Mouse (Mus musculus) hindbrain, embryonic 14.5 days (tissue): ENCODE measurements around the gene Rasef. TPM values are rescaled to one million over a fixed set of nuclear protein-coding genes. Genes with fewer than 3 reads are reported as not detected.
"Not testable (repeated sequence)": the region's sequence is repeated elsewhere in the genome, so short reads cannot be mapped to it uniquely, and the experiment has no call there.

Experiments
- ATAC-seq: fragments of 200-750 bp; cut with Nextera tagmentation; 2 replicates; pipeline ENCODE4 v1.8.0; 2017; ENCODE audit warnings: moderate number of reproducible peaks, mild to moderate bottlenecking, moderate TSS enrichment, moderate library complexity; ENCODE audit not compliant: low FRiP score
- DNase-seq: peaks from one replicate; pipeline ENCODE4 v3.0.0-alpha.2; 2015; ENCODE audit warnings: low spot score
- H3K27ac ChIP-seq: fragments of 300-500 bp; sonication (generic); 2 replicates; pipeline ENCODE4 v1.5.1; 2014; ENCODE audit warnings: mild to moderate bottlenecking, moderate library complexity
- H3K27me3 ChIP-seq: fragments of 300-500 bp; sonication (generic); 2 replicates; pipeline ENCODE4 v1.6.1; 2014; ENCODE audit warnings: mild to moderate bottlenecking, low read length, mixed read lengths; ENCODE audit not compliant: control insufficient read depth, insufficient read depth
- H3K36me3 ChIP-seq: fragments of 300-500 bp; sonication (generic); replicated peaks from 2 replicates; pipeline ENCODE4 v1.6.1; 2014; ENCODE audit not compliant: control insufficient read depth, insufficient read depth
- H3K4me1 ChIP-seq: fragments of 300-500 bp; sonication (generic); replicated peaks from 2 replicates; pipeline ENCODE4 v1.6.1; 2014; ENCODE audit warnings: antibody characterized with exemption, low read length, mixed read lengths; ENCODE audit not compliant: control insufficient read depth, insufficient read depth
- H3K4me2 ChIP-seq: fragments of 300-500 bp; sonication (generic); replicated peaks from 2 replicates; pipeline ENCODE4 v1.6.1; 2014; ENCODE audit warnings: mild to moderate bottlenecking, moderate library complexity
- H3K4me3 ChIP-seq: fragments of 300-500 bp; sonication (generic); replicated peaks from 2 replicates; pipeline ENCODE4 v1.5.1; 2014; ENCODE audit warnings: mild to moderate bottlenecking, low read length
- H3K9ac ChIP-seq: fragments of 300-500 bp; sonication (generic); 2 replicates; pipeline ENCODE4 v1.6.1; 2014
- H3K9me3 ChIP-seq: fragments of 300-500 bp; sonication (generic); 2 replicates; pipeline ENCODE4 v1.6.1; 2016; ENCODE audit warnings: low read length; ENCODE audit not compliant: control insufficient read depth
- WGBS: fragments of 180-500 bp; shearing (Covaris S2); extraction: QIAGEN DNeasy Blood & Tissue Kit; methylation state at CpG from one replicate; pipeline ENCODE4 v1.1.7; 2014; 5-methylcytosine and 5-hydroxymethylcytosine counted together
- polyA plus RNA-seq: library from polyadenylated mRNA; unstranded; fragments of >200 nt; fragmentation: Nextera tagmentation; extraction: Ambion mirVana; gene quantifications from 2 replicates; pipeline ENCODE4 v1.2.1, GENCODE M21; 2014

Gene Rasef
- polyA plus RNA-seq, 1 experiment from 2014 or later: 0.66 TPM

GRCm38 (mm10) chr4:73773831-73774810, 16.7 kb downstream of the Rasef start:
- Histone ChIP-seq H3K4me2 (no peak overlapping the region), H3K27ac (no peak overlapping the region), H3K4me1 (no peaks in the 10 kb centered on the region), H3K27me3 (no peaks in the 10 kb centered on the region), H3K9ac (no peak overlapping the region), H3K4me3 (no peak overlapping the region), H3K9me3 (no peaks in the 10 kb centered on the region), H3K36me3 (no peaks in the 10 kb centered on the region)
- DNase-seq: no peak
- ATAC-seq: no peak
- WGBS: 75% methylated on average over 5 of the region's 5 CpGs

- no peak overlapping the region for H3K4me3 ChIP-seq
- no peaks in the 10 kb centered on the region for H3K4me1 ChIP-seq
- no peak overlapping the region for H3K27ac ChIP-seq
- DNase-seq: no peak
- no peaks in the 10 kb centered on the region for H3K9me3 ChIP-seq
- H3K4me2 ChIP-seq: no peak overlapping the region
- no peak for ATAC-seq
- no peaks in the 10 kb centered on the region for H3K27me3 ChIP-seq
- no peaks in the 10 kb centered on the region for H3K36me3 ChIP-seq
- H3K9ac ChIP-seq: no peak overlapping the region
Observed at GRCm38 (mm10) chr4:73772028-73772427, 18.8 kb downstream of the Rasef start.

GRCm38 (mm10) chr4:73770592-73770991, 20.2 kb downstream of the Rasef start:
- H3K36me3 ChIP-seq: no peaks in the 10 kb centered on the region
- no peak overlapping the region for H3K4me3 ChIP-seq
- ATAC-seq: no peak
- no peaks in the 10 kb centered on the region for H3K4me1 ChIP-seq
- no peaks in the 10 kb centered on the region for H3K9me3 ChIP-seq
- no peak overlapping the region for H3K9ac ChIP-seq
- H3K27ac ChIP-seq: no peak overlapping the region
- H3K4me2 ChIP-seq: no peak overlapping the region
- H3K27me3 ChIP-seq: no peaks in the 10 kb centered on the region
- DNase-seq: no peak

- H3K27ac ChIP-seq: no peak overlapping the region
- ATAC-seq: no peak
- 74% methylated on average over 3 of the region's 3 CpGs for WGBS
- H3K4me1 ChIP-seq: no peaks in the 10 kb centered on the region
- H3K36me3 ChIP-seq: no peaks in the 10 kb centered on the region
- no peak overlapping the region for H3K4me2 ChIP-seq
- H3K4me3 ChIP-seq: no peak overlapping the region
- H3K27me3 ChIP-seq: no peaks in the 10 kb centered on the region
- H3K9ac ChIP-seq: no peak overlapping the region
- H3K9me3 ChIP-seq: no peaks in the 10 kb centered on the region
- no peak for DNase-seq
Observed at GRCm38 (mm10) chr4:73768156-73768555, 22.6 kb downstream of the Rasef start.

GRCm38 (mm10) chr4:73748219-73748618, 42.6 kb downstream of the Rasef start:
- DNase-seq (no peak), ATAC-seq (no peak)
- Histone ChIP-seq H3K36me3 (no peaks in the 10 kb centered on the region), H3K4me3 (no peak overlapping the region), H3K27me3 (no peaks in the 10 kb centered on the region), H3K4me2 (no peak overlapping the region), H3K9ac (no peak overlapping the region), H3K27ac (no peak overlapping the region), H3K4me1 (no peaks in the 10 kb centered on the region), H3K9me3 (no peaks in the 10 kb centered on the region)
- WGBS: 92% methylated on average over 5 of the region's 5 CpGs

GRCm38 (mm10) chr4:73739439-73739838, 51.4 kb downstream of the Rasef start:
- no peak overlapping the region for H3K27ac ChIP-seq
- no peaks in the 10 kb centered on the region for H3K9me3 ChIP-seq
- no peak overlapping the region for H3K4me3 ChIP-seq
- H3K9ac ChIP-seq: no peak overlapping the region
- DNase-seq (no peak), ATAC-seq (no peak)
- no peaks in the 10 kb centered on the region for H3K27me3 ChIP-seq
- no peak overlapping the region for H3K4me2 ChIP-seq
- no peaks in the 10 kb centered on the region for H3K36me3 ChIP-seq
- H3K4me1 ChIP-seq: no peaks in the 10 kb centered on the region
- WGBS: 94% methylated on average over 3 of the region's 3 CpGs

GRCm38 (mm10) chr4:73719819-73720218, 71.0 kb downstream of the Rasef start:
- H3K4me1 ChIP-seq: no peaks in the 10 kb centered on the region
- H3K9ac ChIP-seq: no peak overlapping the region
- ATAC-seq (no peak), DNase-seq (no peak)
- no peak overlapping the region for H3K27ac ChIP-seq
- no peak overlapping the region for H3K4me2 ChIP-seq
- no peak overlapping the region for H3K4me3 ChIP-seq
- H3K36me3 ChIP-seq: no peaks in the 10 kb centered on the region
- H3K27me3 ChIP-seq: no peaks in the 10 kb centered on the region
- H3K9me3 ChIP-seq: no peaks in the 10 kb centered on the region

- H3K9ac ChIP-seq: no peak overlapping the region
- no peak overlapping the region for H3K4me2 ChIP-seq
- no peak overlapping the region for H3K4me3 ChIP-seq
- no peak for DNase-seq
- H3K27me3 ChIP-seq: no peaks in the 10 kb centered on the region
- H3K27ac ChIP-seq: no peak overlapping the region
- no peaks in the 10 kb centered on the region for H3K9me3 ChIP-seq
- H3K36me3 ChIP-seq: no peaks in the 10 kb centered on the region
- no peaks in the 10 kb centered on the region for H3K4me1 ChIP-seq
- WGBS: 93% methylated on average over 1 of the region's 1 CpGs
- ATAC-seq: no peak
Observed at GRCm38 (mm10) chr4:73718761-73719160, 72.0 kb downstream of the Rasef start.

- DNase-seq, H3K4me1 ChIP-seq, H3K9ac ChIP-seq, H3K4me2 ChIP-seq, H3K27ac ChIP-seq, H3K27me3 ChIP-seq, ATAC-seq, H3K9me3 ChIP-seq, H3K36me3 ChIP-seq, H3K4me3 ChIP-seq: not testable (repeated sequence)
- no CpG with 5 or more reads among the region's 4 CpGs for WGBS
Observed at GRCm38 (mm10) chr4:73683216-73683615, 107.6 kb downstream of the Rasef start, which contains the start of gene Gm428. Gene Gm428 (plus strand): TSS chr4:73683516.
